Mouse (Mus musculus) adrenal gland, postnatal 14 days (tissue): Measurements from ENCODE around the gene Rad21l. TPM values are rescaled to one million over a fixed set of nuclear protein-coding genes. Genes with fewer than 3 reads are reported as not detected.
"Not testable (repeated sequence)": the region's sequence is repeated elsewhere in the genome, so short reads cannot be mapped to it uniquely, and the experiment has no call there.

Experiments used
- DNase-seq: peaks from one replicate; pipeline ENCODE4 v3.0.0; 2021; ENCODE audit warnings: mixed read lengths
- total RNA-seq: library from RNA; stranded (reverse); gene quantifications from 2 replicates; pipeline ENCODE4 v1.2.3, GENCODE M21; 2021

The Rad21l gene
- total RNA-seq, 1 experiment from 2014 or later: not detected

GRCm38 (mm10) chr2:151629310-151629709 lies 39.0 kb downstream of the Rad21l start:
- no peak for DNase-seq

- no peak for DNase-seq
Observed at GRCm38 (mm10) chr2:151628011-151628410, 40.3 kb downstream of the Rad21l start.

GRCm38 (mm10) chr2:151626296-151626695 lies 42.0 kb downstream of the Rad21l start:
- DNase-seq: no peak

- DNase-seq: no peak
Observed at GRCm38 (mm10) chr2:151623776-151624175, 44.6 kb downstream of the Rad21l start.

GRCm38 (mm10) chr2:151616551-151617329 lies 51.6 kb downstream of the Rad21l start:
- DNase-seq: no peak

GRCm38 (mm10) chr2:151615779-151616178 lies 52.6 kb downstream of the Rad21l start:
- not testable (repeated sequence) for DNase-seq

GRCm38 (mm10) chr2:151609974-151610373 lies 58.4 kb downstream of the Rad21l start:
- DNase-seq: peak; percentile 54

GRCm38 (mm10) chr2:151608435-151608834 lies 59.9 kb downstream of the Rad21l start:
- DNase-seq: no peak

- peak; percentile 31 for DNase-seq
Observed at GRCm38 (mm10) chr2:151605437-151605987, 62.8 kb downstream of the Rad21l start.

- DNase-seq: peak; percentile 46
Observed at GRCm38 (mm10) chr2:151603630-151604029, 64.7 kb downstream of the Rad21l start.

- DNase-seq: no peak
Observed at GRCm38 (mm10) chr2:151602106-151602505, 66.2 kb downstream of the Rad21l start.

- DNase-seq: no peak
Observed at GRCm38 (mm10) chr2:151598068-151598467, 70.3 kb downstream of the Rad21l start.

Other genes with a start within 250 kb of the Rad21l start
- not detected in 2 replicates for gene 4921509C19Rik, start 192.4 kb downstream of the Rad21l start, total RNA-seq
- 124 and 131 TPM in 2 replicates for gene Nsfl1c, start 174.4 kb downstream of the Rad21l start, total RNA-seq
- 262 and 266 TPM in 2 replicates for gene Fkbp1a, start 126.0 kb downstream of the Rad21l start, total RNA-seq
- 2.1 and 3.0 TPM in 2 replicates for gene Sdcbp2, start 95.9 kb downstream of the Rad21l start, total RNA-seq
- gene Snph, start 35.9 kb downstream of the Rad21l start, total RNA-seq: 7.7 and 9.2 TPM in 2 replicates
- 0.85 and 1.9 TPM in 2 replicates for gene Tmem74b, start 33.5 kb upstream of the Rad21l start, total RNA-seq
- gene Psmf1, start 75.7 kb upstream of the Rad21l start, total RNA-seq: 36.4 and 38.8 TPM in 2 replicates
- not detected in 2 replicates for gene Rspo4, start 174.4 kb upstream of the Rad21l start, total RNA-seq
- 0.26 and 0.33 TPM in 2 replicates for gene Angpt4, start 242.7 kb upstream of the Rad21l start, total RNA-seq